Mouse (Mus musculus): ENCODE measurements at regions not wholly inside any gene's neighbourhood (a gene's known extent, or its start where the extent isn't known, plus 50 kb on each side); places are given as distances from the start of the nearest gene placed in this dataset.

DNA sequence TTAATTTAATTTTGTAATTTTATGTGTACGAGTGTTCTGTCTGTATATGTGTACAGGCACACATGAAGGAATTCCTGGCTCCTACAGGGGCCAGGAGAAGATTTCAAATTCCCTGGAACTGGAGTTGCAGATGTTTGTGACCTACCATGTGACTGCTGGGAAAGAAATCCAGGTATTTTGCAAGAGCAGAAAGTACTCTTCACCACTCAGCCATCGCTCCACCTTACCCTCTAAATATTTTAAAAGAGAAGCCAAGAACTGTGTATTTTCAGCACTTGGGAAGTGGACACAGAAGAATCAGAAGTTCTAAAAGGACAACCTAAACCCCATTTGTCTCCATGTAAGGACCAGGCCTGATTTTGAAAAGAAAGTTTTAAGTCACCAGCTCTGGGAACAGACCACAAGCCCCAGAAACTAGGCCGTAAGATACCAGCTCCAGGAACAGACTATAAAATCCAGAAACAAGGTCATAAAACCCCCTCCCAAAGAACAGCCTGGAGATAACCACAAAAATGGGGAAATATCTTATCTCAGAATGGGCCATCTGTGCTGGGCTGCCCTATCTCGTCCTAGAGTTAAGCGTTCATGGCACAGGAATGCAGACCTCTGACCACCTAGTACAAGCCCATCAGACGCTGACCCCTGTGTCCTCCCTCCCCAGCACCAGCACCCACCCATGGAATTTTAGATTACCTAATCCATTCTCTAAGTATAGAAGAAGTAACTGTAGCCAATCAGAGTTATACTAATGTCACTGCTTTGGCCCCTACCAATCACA lies 178.8 kb upstream of the Dyrk2 start:
- no peaks in the 10 kb centered on the region for H3K27me3 ChIP-seq (ENCODE audit: control insufficient read depth, insufficient read depth, low read length)
- TF ChIP-seq EP300 (IDR thresholded peaks at IDR 0.05; ENCODE audit: low read depth), result no peak
- no peak overlapping the region for H3K4me2 ChIP-seq (ENCODE audit: low read depth)
- H3K9me3 ChIP-seq (ENCODE audit: control insufficient read depth, low read length), result no peaks in the 10 kb centered on the region
- H3K4me1 ChIP-seq (replicated peaks; ENCODE audit: control insufficient read depth in 2 of 2, insufficient read depth in 2 of 2, low read length in 1 of 2), result no peaks in the 10 kb centered on the region
- H3K4me3 ChIP-seq (ENCODE audit: insufficient read depth in 1 of 2, low read depth in 2 of 2, low read length in 2 of 2), result no peak overlapping the region
- H3K36me3 ChIP-seq (replicated peaks; ENCODE audit: control insufficient read depth, insufficient read depth, low read depth), result no peaks in the 10 kb centered on the region
- no peak for ATAC-seq (ENCODE audit: insufficient read depth)
- no peak overlapping the region for H3K27ac ChIP-seq
- no peak for DNase-seq (ENCODE audit: low read depth in 3 of 3, low spot score in 3 of 3)
- H3K9ac ChIP-seq (replicated peaks), result no peak overlapping the region
- 28% methylated on average over 6 of the region's 6 CpGs for WGBS (ENCODE audit: insufficient replicate concordance)

- DNase-seq (ENCODE audit: low read depth in 3 of 3, low spot score in 3 of 3), result no peak
- no peak overlapping the region for H3K4me3 ChIP-seq (ENCODE audit: insufficient read depth in 1 of 2, low read depth in 2 of 2, low read length in 2 of 2)
- no peak overlapping the region for H3K9ac ChIP-seq (replicated peaks)
- H3K9me3 ChIP-seq (ENCODE audit: control insufficient read depth, low read length), result no peaks in the 10 kb centered on the region
- H3K4me2 ChIP-seq (ENCODE audit: low read depth), result no peak overlapping the region
- no peaks in the 10 kb centered on the region for H3K4me1 ChIP-seq (replicated peaks; ENCODE audit: control insufficient read depth in 2 of 2, insufficient read depth in 2 of 2, low read length in 1 of 2)
- no peak for TF ChIP-seq CTCF (IDR thresholded peaks at IDR 0.05; ENCODE audit: low read depth)
- TF ChIP-seq EP300 (IDR thresholded peaks at IDR 0.05; ENCODE audit: low read depth), result no peak
- no peak overlapping the region for H3K27ac ChIP-seq
- H3K36me3 ChIP-seq (replicated peaks; ENCODE audit: control insufficient read depth, insufficient read depth, low read depth), result no peaks in the 10 kb centered on the region
- WGBS (ENCODE audit: insufficient replicate concordance), result 70% methylated on average over 13 of the region's 13 CpGs
- ATAC-seq (ENCODE audit: insufficient read depth), result no peak
- H3K27me3 ChIP-seq (ENCODE audit: control insufficient read depth, insufficient read depth, low read length), result no peaks in the 10 kb centered on the region
These were observed 175.1 kb upstream of the Dyrk2 start for GRCm38 (mm10) chr10:119045059-119045458.

GRCm38 (mm10) chr10:119043069-119043468 lies 173.1 kb upstream of the Dyrk2 start:
- no peaks in the 10 kb centered on the region for H3K27me3 ChIP-seq (ENCODE audit: control insufficient read depth, insufficient read depth, low read length)
- no peaks in the 10 kb centered on the region; a peak in 1 of 4 replicates for H3K4me1 ChIP-seq (replicated peaks; ENCODE audit: control insufficient read depth in 2 of 2, insufficient read depth in 2 of 2, low read length in 1 of 2)
- no peak overlapping the region for H3K4me2 ChIP-seq (ENCODE audit: low read depth)
- ATAC-seq (ENCODE audit: insufficient read depth) (no peak), DNase-seq (ENCODE audit: low read depth in 3 of 3, low spot score in 3 of 3) (no peak)
- H3K27ac ChIP-seq, result no peak overlapping the region
- no peak for TF ChIP-seq CTCF (IDR thresholded peaks at IDR 0.05; ENCODE audit: low read depth)
- TF ChIP-seq EP300 (IDR thresholded peaks at IDR 0.05; ENCODE audit: low read depth), result no peak
- H3K36me3 ChIP-seq (replicated peaks; ENCODE audit: control insufficient read depth, insufficient read depth, low read depth), result no peaks in the 10 kb centered on the region
- no peaks in the 10 kb centered on the region for H3K9me3 ChIP-seq (ENCODE audit: control insufficient read depth, low read length)
- H3K9ac ChIP-seq (replicated peaks), result no peak overlapping the region
- no peak overlapping the region for H3K4me3 ChIP-seq (ENCODE audit: insufficient read depth in 1 of 2, low read depth in 2 of 2, low read length in 2 of 2)
- 71% methylated on average over 7 of the region's 7 CpGs for WGBS (ENCODE audit: insufficient replicate concordance)

- ATAC-seq (ENCODE audit: insufficient read depth) (no peak), DNase-seq (ENCODE audit: low read depth in 3 of 3, low spot score in 3 of 3) (no peak)
- Histone ChIP-seq H3K9ac (replicated peaks) (no peak overlapping the region), H3K4me1 (replicated peaks; ENCODE audit: control insufficient read depth in 2 of 2, insufficient read depth in 2 of 2, low read length in 1 of 2) (no peaks in the 10 kb centered on the region; a peak in 1 of 4 replicates), H3K36me3 (replicated peaks; ENCODE audit: control insufficient read depth, insufficient read depth, low read depth) (no peaks in the 10 kb centered on the region), H3K27ac (no peak overlapping the region), H3K4me2 (ENCODE audit: low read depth) (no peak overlapping the region), H3K4me3 (ENCODE audit: insufficient read depth in 1 of 2, low read depth in 2 of 2, low read length in 2 of 2) (no peak overlapping the region), H3K27me3 (ENCODE audit: control insufficient read depth, insufficient read depth, low read length) (no peaks in the 10 kb centered on the region), H3K9me3 (ENCODE audit: control insufficient read depth, low read length) (no peaks in the 10 kb centered on the region)
- no peak for TF ChIP-seq EP300 (IDR thresholded peaks at IDR 0.05; ENCODE audit: low read depth)
- TF ChIP-seq CTCF (IDR thresholded peaks at IDR 0.05; ENCODE audit: low read depth), result no peak
- 14% methylated on average over 4 of the region's 4 CpGs for WGBS (ENCODE audit: insufficient replicate concordance)
These were observed 170.2 kb upstream of the Dyrk2 start for GRCm38 (mm10) chr10:119040205-119040604.

GRCm38 (mm10) chr10:119039732-119040131 lies 169.7 kb upstream of the Dyrk2 start:
- H3K9me3 ChIP-seq (ENCODE audit: control insufficient read depth, low read length), result no peaks in the 10 kb centered on the region
- H3K4me1 ChIP-seq (replicated peaks; ENCODE audit: control insufficient read depth in 2 of 2, insufficient read depth in 2 of 2, low read length in 1 of 2), result no peaks in the 10 kb centered on the region; a peak in 1 of 4 replicates
- H3K27me3 ChIP-seq (ENCODE audit: control insufficient read depth, insufficient read depth, low read length), result no peaks in the 10 kb centered on the region
- no peak overlapping the region for H3K4me2 ChIP-seq (ENCODE audit: low read depth)
- H3K27ac ChIP-seq, result no peak overlapping the region
- no peak overlapping the region for H3K9ac ChIP-seq (replicated peaks)
- no peaks in the 10 kb centered on the region for H3K36me3 ChIP-seq (replicated peaks; ENCODE audit: control insufficient read depth, insufficient read depth, low read depth)
- no peak for DNase-seq (ENCODE audit: low read depth in 3 of 3, low spot score in 3 of 3)
- TF ChIP-seq CTCF (IDR thresholded peaks at IDR 0.05; ENCODE audit: low read depth), result no peak
- no peak for TF ChIP-seq EP300 (IDR thresholded peaks at IDR 0.05; ENCODE audit: low read depth)
- ATAC-seq (ENCODE audit: insufficient read depth), result no peak
- 13% methylated on average over 3 of the region's 3 CpGs for WGBS (ENCODE audit: insufficient replicate concordance)
- H3K4me3 ChIP-seq (ENCODE audit: insufficient read depth in 1 of 2, low read depth in 2 of 2, low read length in 2 of 2), result no peak overlapping the region
